Mouse (Mus musculus) ovary, postnatal 14 days (tissue): Measurements from ENCODE around the gene Tcf20.

ENCODE experiments used
- DNase-seq: peaks from one replicate; pipeline ENCODE4 v3.0.0; 2022; ENCODE audit warnings: low spot score

Tcf20 gene

GRCm38 (mm10) chr15:82958253-82958701, 29.4 kb downstream of the Tcf20 start:
- no peak for DNase-seq

GRCm38 (mm10) chr15:82956721-82957120, 31.0 kb downstream of the Tcf20 start:
- DNase-seq, result no peak

DNA sequence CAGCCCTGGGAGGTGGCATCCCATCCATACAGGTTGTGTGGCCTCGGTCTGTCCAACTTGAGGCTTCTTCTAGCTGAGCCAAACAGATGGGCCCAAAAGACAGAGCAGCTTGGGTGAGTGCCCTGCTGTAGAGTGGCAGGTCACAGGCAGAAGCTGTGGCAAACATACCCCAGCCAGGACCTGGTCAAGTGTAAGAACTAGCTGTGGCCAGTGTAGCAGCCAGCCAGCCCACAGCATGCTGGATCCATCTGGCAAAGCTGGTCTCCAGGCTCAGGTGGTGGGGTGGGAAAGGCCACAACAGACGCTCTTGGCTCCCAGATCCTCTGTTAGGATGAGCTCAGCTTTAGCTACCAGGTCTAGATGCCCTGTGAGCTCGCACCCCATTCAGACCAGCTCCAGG, 31.4 kb downstream of the Tcf20 start:
- no peak for DNase-seq

DNA sequence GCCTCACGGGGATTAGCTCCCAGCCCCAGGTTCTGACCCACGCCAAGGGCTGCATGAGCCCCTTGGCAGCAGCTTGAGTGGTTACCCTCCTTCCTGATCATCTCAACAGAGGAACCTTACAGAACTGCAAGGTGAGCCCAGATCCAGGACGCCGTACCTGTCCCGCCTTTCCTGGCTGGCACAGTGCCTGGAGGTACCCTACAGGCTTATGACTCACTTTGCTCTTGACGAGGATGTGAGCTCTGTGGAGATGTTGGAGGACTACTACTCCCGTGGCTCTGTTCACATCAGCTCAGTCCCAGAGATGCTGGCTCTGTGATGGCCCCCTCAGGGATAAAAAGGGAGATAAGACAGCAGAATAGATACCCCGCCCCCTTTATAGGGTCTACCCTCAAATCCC, 32.4 kb downstream of the Tcf20 start:
- no peak for DNase-seq

DNA sequence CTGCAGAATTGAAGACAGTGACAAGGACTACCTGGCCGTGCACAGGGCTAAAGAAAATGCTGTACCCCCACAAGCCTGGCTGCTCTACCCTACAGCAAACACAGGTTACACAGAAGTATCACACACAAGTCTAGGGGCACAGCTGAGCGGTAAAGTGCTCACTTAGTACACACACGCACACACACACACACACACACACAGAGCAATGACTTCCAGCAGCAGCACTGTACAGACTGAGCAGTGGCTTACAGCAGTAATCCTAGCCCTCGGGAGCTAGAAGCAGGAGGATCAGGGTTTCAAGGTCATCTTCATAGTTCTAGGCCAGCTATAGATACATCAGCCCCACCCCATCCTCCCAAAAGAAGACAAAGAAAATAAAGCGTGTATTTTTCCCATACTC, 33.6 kb downstream of the Tcf20 start:
- DNase-seq, result no peak

DNA sequence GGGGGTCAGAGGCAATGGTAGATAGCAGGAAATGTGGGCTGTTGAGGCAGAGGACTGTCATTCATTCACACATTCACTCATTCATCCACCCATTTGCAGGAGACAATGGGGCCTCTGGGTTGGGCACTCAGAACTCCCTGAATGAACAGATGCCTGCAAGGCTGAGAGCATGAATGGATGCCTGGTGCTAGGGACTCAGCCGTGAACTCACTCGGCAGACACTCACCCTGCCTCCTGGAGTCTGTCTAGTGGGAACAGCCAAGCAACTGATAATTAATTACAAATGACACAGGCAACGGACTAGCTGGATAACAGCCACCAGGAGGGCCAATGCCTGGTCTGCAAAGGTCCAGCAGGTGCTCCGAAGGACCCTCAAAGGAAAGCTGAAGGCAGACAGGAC, 34.6 kb downstream of the Tcf20 start:
- DNase-seq, result no peak

GRCm38 (mm10) chr15:82952292-82952705, 35.4 kb downstream of the Tcf20 start:
- no peak for DNase-seq

DNA sequence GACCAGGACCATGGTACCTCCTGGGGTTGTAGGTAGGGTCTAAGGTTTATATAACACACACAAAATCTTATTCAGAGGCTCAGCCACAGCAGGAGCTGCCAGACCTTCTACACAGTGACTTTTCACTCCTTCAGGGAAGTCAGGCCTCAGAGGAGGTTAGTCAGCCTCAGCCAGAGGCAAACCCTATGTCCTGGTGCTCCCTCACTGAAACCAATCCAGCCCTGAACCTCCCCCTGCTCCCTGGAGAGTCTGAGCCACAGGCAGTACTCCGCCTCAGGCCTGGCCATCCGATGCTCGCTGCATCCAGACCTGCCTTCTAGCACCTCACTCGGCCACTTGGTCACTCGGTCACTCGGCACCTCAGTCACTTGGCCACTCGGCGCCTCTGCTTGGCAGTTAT, 37.4 kb downstream of the Tcf20 start:
- no peak for DNase-seq

- DNase-seq, result no peak
Observed at GRCm38 (mm10) chr15:82947431-82947830, 40.2 kb downstream of the Tcf20 start.

GRCm38 (mm10) chr15:82944479-82945195, 43.0 kb downstream of the Tcf20 start:
- DNase-seq, result no peak

DNA sequence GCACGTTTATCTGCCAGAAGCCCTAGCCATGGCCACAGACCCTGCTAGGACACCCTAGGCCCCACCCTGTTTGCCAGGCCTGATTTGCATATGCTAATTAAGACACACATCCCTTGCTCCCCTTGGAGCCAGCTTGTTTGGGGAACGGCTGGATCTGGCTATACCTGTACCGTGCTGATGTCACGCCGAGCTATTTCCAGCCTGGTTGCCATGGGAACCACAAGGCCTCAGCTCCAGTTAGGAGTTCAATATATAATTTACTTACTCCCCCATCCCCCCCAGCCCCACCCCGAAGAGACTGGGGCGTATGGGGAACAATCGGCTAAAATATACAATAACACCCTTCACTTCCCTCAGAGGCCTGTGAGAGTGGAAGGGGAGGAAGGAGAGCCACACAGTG, 45.9 kb downstream of the Tcf20 start:
- DNase-seq, result no peak

DNA sequence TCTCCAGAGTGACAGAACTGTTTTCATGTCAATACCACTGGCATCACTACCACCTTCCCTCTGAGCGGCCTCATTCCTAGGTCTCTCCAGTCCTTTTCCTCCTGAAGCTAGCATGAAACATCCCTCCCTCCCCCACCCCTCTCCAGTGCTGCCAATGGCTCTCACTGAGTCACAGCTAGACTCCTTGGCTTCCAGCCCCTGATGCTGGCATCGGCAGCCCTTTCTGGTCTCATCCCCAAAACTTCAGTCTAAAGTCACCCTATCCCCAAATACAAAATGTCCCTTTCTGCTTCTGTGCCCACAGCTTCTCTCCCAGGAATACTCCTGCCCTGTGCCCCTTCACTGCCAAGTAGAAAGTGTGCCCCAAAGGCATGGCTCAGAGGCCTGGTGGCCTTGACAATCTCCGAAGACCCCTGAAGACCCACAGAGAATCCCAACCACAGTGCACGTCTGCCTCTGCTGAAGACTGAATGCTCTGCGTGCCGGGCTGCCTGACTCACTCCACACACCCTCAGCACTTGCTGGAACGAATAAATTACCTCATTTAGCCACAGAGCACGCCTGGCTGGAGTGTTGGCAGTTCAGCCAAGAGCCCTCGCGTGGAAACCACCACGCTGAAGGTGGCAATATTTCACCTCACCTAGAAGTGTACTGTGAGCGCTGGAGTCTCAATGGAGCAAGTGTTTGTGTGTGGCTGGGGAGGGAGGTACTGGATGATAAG, 47.0 kb downstream of the Tcf20 start:
- no peak for DNase-seq

- peak; percentile 60 for DNase-seq
Observed at GRCm38 (mm10) chr15:82938155-82938569, 49.5 kb downstream of the Tcf20 start.

DNA sequence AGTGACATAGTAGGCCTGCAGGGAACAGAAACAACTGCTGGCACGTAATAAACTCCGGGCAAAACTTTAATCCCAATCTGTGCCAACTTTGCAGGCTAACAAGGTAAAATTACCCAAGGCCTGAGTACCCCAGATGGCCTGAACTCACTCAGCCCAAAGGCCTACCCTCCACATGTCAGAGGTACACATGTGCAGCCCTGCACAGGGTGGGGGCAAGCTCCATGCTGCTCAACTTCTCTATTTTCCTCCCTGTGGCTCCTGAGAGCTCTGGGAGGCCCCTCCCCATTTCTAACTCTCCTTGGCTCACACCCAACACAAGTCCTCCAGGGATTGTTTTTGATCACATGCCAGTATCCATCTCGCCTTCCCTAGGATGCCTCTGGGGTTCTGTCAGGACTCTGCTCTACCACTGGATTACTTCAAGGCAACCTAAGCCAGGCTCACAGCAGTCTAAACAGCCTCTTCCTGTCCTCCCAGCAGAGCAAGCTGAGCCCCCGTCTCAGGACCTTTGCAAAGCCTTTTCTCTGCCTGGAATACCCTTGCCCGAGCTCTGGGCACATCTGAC, 50.2 kb downstream of the Tcf20 start:
- DNase-seq, result no peak

DNA sequence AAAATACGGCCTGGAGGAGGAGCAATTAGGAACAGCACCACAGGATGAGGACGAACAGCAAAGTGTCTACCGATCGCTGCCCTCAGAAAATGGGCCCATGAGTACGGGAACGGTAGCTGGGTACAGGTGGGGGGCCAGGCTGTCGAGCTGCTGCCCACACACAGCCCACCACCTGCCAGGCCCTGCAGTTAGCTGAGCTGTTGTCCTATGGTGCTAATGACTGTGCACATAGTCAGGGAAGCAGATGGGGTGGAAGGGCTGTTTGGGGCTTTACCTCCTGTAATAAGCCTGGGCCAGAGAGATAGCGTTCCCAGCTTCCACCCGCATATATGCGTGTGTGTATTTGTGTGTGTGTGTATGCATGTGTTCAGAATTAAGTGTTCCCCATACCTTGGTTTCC, 52.7 kb downstream of the Tcf20 start:
- no peak for DNase-seq

DNA sequence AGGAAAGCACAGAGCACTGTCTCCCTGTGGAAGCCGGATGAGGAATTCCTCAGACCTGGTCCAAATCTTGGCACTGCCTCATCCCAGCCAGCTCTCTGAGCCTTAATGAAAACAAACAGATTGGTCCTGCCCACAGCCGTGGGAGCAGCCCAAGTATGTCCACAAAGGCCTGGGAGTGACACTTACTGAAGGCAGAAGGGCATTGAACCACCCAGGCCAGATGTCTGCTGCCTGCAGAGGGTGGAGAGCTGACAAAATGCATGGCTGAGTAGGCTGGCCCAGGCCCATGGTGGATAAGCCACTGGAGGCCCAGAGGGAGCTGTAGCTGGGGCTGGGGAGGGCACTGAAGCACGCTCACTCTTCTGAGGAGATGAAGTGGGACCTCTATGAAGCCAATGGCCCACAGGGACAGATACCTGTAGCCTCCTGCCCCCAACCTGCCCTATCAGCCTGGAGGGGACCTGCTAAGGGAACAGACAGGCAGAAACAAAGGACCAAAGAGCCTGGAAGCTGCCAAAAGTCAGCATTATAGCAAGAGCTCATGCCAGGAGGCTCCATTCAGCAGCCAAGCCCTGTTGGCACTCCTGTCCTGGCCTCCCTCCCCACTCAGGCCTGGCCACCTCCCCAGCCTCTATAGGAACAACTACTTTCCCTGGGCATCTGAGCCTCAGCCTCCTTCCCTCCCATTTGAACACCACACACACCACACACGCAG, 54.6 kb downstream of the Tcf20 start:
- DNase-seq, result no peak

DNA sequence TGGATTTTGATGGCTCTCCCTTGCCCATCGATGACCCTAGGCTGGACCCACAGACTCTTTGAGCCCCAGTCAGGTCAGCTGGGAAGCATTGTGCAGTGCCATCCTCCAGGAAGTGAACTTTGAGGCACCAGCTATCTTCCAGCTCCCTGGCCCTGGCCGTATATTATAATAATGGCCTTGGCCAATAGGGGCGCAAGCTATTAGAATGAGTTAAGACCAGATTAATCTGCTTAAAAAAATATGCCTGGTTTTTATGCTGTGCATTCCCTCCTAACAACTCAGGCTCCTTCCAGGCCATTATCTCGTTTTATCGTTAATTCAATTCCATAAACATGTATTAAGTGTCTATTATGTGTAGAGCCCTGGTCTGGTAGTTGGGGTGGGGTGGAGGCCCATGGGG, 56.2 kb downstream of the Tcf20 start:
- DNase-seq, result no peak

DNA sequence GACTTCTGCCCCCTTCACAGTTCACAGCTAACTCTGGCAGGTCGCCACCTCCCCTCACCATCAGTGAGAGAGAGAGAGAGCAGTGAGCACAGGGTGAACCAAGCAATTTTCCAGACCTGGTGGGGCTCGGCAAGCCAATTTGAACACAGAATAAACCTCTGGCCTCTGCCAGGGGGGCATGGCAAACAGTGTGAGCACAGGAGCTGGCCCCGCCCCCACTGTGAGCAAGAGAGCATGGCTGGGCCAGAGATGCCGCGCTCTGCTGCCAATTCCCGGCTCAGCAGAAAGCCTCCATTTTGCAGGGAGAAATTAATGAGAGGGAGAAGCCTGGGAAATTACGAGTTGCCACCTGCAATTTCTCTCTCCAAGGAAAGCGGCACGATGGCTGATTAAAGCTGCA, 58.1 kb downstream of the Tcf20 start:
- no peak for DNase-seq

DNA sequence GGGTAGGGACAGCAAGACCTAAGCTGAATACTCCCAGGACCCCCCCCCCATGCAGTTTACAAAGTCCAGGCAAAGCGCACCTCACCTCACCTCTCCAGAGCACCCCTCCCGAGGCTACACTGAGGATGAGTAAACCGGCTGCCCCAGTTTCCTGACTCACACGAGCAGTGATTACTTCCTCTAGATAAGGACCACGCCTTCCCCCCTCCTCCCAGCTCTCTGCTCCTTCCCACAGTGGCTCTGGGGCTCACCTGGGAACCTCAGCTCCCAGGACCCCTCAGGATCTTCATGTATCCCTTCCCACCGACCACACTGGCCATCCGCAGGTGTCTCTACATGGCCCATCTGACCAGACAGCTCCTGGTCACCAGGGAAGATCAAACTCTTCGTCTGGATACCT, 58.8 kb downstream of the Tcf20 start:
- DNase-seq, result no peak

DNA sequence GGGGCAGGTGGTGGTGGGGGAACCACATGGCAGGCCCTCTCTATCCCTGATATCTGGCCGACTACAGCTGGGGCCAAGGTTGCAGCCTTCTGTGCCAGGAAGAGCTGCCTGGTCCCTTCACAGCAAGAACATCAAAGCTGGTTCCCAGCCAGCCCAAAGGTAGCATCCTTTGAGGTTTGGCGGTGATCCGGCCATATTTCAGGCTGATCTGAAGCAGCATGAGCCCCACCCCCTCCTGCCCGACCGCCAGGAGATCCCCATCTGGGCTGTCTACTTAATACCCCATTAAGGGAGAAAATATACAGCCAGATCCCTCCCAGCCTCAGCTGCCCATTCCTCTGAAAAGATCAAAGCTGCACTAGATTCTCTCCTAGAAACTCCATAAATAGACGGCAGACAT, 59.6 kb downstream of the Tcf20 start:
- no peak for DNase-seq

DNA sequence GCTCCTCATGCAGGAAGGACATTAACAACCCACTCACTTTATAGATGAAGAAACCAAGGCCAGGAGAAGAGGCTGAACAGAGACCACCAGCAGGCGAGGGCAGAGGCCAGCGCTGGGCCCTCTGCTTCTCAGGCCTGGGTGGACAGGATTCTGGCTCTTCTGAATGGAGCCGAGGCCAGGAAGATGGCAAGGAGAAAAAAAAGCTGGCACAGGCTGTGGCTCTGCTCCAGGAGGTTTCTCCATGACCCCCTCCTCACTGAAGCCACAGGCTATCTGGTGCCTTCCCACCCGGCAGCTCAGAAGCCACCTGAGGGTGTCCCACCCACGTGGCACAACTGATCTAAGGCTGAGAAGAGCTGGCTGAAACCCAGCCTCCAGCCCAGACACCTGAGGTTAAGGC, 60.6 kb downstream of the Tcf20 start:
- DNase-seq, result no peak

GRCm38 (mm10) chr15:82924679-82925425, 62.8 kb downstream of the Tcf20 start:
- no peak for DNase-seq
